Mouse (Mus musculus): ENCODE measurements at regions not wholly inside any gene's neighbourhood (a gene's known extent, or its start where the extent isn't known, plus 50 kb on each side); places are given as distances from the start of the nearest gene placed in this dataset.

GRCm38 (mm10) chr10:117896911-117897643, 51.2 kb upstream of the Rap1b start:
- DNase-seq (ENCODE audit: low spot score): no peak

- no peak for DNase-seq (ENCODE audit: low spot score)
These were observed 51.9 kb upstream of the Rap1b start for GRCm38 (mm10) chr10:117897766-117898165.

- DNase-seq (ENCODE audit: low spot score): no peak
These were observed 52.6 kb upstream of the Rap1b start for GRCm38 (mm10) chr10:117898391-117898790.

- no peak for DNase-seq (ENCODE audit: low spot score)
These were observed 53.6 kb upstream of the Rap1b start for GRCm38 (mm10) chr10:117899410-117899935.

GRCm38 (mm10) chr10:117905666-117906266, 59.9 kb upstream of the Rap1b start:
- peak; percentile 80 for DNase-seq (ENCODE audit: low spot score)

GRCm38 (mm10) chr10:117906267-117906811, 60.5 kb upstream of the Rap1b start:
- peak; percentile 79 for DNase-seq (ENCODE audit: low spot score)

GRCm38 (mm10) chr10:117908079-117908675, 62.3 kb upstream of the Rap1b start:
- no peak for DNase-seq (ENCODE audit: low spot score)

- no peak for DNase-seq (ENCODE audit: low spot score)
These were observed 63.3 kb upstream of the Rap1b start for GRCm38 (mm10) chr10:117909155-117909554.

GRCm38 (mm10) chr10:117909811-117910239, 64.0 kb upstream of the Rap1b start:
- DNase-seq (ENCODE audit: low spot score): no peak

- DNase-seq (ENCODE audit: low spot score): no peak
These were observed 64.6 kb upstream of the Rap1b start for GRCm38 (mm10) chr10:117910426-117910825.

GRCm38 (mm10) chr10:117915011-117915735, 69.3 kb upstream of the Rap1b start:
- DNase-seq (ENCODE audit: low spot score): no peak

GRCm38 (mm10) chr10:117916280-117916679, 70.4 kb upstream of the Rap1b start:
- peak; percentile 86 for DNase-seq (ENCODE audit: low spot score)

- peak; percentile 54 for DNase-seq (ENCODE audit: low spot score)
These were observed 72.0 kb upstream of the Rap1b start for GRCm38 (mm10) chr10:117917870-117918269.

GRCm38 (mm10) chr10:117918616-117919015, 72.8 kb upstream of the Rap1b start:
- no peak for DNase-seq (ENCODE audit: low spot score)

- DNase-seq (ENCODE audit: low spot score): no peak
These were observed 73.5 kb upstream of the Rap1b start for GRCm38 (mm10) chr10:117919186-117919941.

- no peak for DNase-seq (ENCODE audit: low spot score)
These were observed 79.4 kb upstream of the Rap1b start for GRCm38 (mm10) chr10:117925186-117925585.

GRCm38 (mm10) chr10:117925611-117926555, 80.0 kb upstream of the Rap1b start:
- no peak for DNase-seq (ENCODE audit: low spot score)

- no peak for DNase-seq (ENCODE audit: low spot score)
These were observed 83.2 kb upstream of the Rap1b start for GRCm38 (mm10) chr10:117928998-117929397.

GRCm38 (mm10) chr10:117934797-117935196, 89.0 kb upstream of the Rap1b start:
- no peak for DNase-seq (ENCODE audit: low spot score)

- no peak for DNase-seq (ENCODE audit: low spot score)
These were observed 92.9 kb upstream of the Rap1b start for GRCm38 (mm10) chr10:117938717-117939116.

Measured in MN1 (cell line).